Mouse (Mus musculus): Measurements from ENCODE around the gene H2-M10.4.

DNA sequence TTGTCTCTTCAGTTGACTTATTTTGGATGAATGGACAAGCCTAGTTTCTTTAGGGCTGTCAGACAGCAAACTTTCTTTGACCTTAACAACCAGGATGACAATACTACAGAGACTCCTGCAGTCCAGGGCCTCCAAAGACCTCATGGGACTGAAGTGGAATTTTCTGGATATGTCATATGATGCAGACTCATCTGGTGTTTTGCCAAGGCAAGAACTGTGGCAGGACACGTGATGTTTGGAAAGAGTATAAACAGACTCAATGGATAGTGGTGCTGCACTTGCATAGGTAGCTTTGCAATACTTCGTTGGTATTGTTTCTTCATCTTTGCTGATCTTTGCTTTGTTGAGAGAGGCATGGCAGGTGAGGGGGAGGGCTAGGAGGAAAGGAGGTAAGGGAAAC lies 44.7 kb downstream of the H2-M10.4 start:
- TF ChIP-seq MYOG (IDR thresholded peaks at IDR 0.05; ENCODE audit: control insufficient read depth, extremely low read depth, insufficient read length): no peak
- no peak for TF ChIP-seq MYOD1 (IDR thresholded peaks at IDR 0.05; ENCODE audit: control insufficient read depth, insufficient read length, low read depth)
- TF ChIP-seq CTCF (IDR thresholded peaks at IDR 0.05; ENCODE audit: control insufficient read depth, insufficient read depth, insufficient read length): no peak
- no peak for TF ChIP-seq USF1 (IDR thresholded peaks at IDR 0.05; ENCODE audit: low read depth)
- TF ChIP-seq CEBPB (IDR thresholded peaks at IDR 0.05; ENCODE audit: low read depth): no peak
- no peak for TF ChIP-seq MAX (IDR thresholded peaks at IDR 0.05)

All from C2C12 (cell line).